Mouse (Mus musculus) ES-Bruce4 (cell line): Measurements from ENCODE around the gene Lonrf2.

ENCODE experiments used
- CTCF ChIP-seq: IDR thresholded peaks from one replicate; pipeline ENCODE4 v1.8.1; 2011; ENCODE audit warnings: low read depth, low read length
- EP300 ChIP-seq: IDR thresholded peaks from 2 replicates; pipeline ENCODE4 v1.6.1; 2011; ENCODE audit warnings: low read depth, low read length; ENCODE audit not compliant: insufficient read depth
- POLR2A ChIP-seq: IDR thresholded peaks from one replicate; pipeline ENCODE4 v1.8.1; 2011; ENCODE audit warnings: low read length; ENCODE audit not compliant: insufficient read depth

DNA sequence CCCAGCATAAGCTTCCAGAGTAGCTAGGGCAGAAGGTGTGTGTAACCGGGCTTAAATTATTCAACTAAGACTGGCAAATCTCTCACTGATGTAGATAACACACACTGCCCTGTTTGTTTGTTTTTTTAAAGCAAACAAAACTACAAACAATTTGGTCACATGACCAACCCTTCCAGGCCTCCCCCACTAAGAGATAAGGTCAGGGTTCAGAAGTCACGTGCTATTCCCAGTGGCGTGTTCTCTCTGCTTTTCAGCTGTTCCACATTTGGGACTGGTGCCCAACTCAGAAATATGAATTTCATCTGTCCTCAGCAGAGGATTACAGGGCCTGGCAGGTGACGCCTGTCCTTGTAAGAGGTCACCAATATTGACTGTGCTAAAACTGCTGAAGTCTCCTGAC is 46.2 kb upstream of the Lonrf2 start:
- TF ChIP-seq POLR2A (no peak), CTCF (no peak), EP300 (no peak)
